Mouse (Mus musculus) urinary bladder, postnatal 10 days (tissue): ENCODE results near the gene Spaar.

Experiments
- DNase-seq: peaks from one replicate; pipeline ENCODE4 v3.0.0; 2022; ENCODE audit warnings: low spot score

The Spaar gene

GRCm38 (mm10) chr4:43798936-43799335 is 69.1 kb downstream of the Spaar start:
- no peak for DNase-seq
